Mouse (Mus musculus) neural tube, embryonic 15.5 days (tissue): ENCODE results near the gene Best2. TPM values are rescaled to one million over a fixed set of nuclear protein-coding genes. Genes with fewer than 3 reads are reported as not detected.

Experiments
- ATAC-seq: fragments of 200-750 bp; cut with Nextera tagmentation; 2 replicates; pipeline ENCODE4 v1.8.0; 2017; ENCODE audit warnings: mild to moderate bottlenecking, moderate TSS enrichment, moderate library complexity; ENCODE audit not compliant: low FRiP score
- H3K27ac ChIP-seq: fragments of 300-500 bp; sonication (generic); replicated peaks from 2 replicates; pipeline ENCODE4 v1.5.1; 2015; ENCODE audit warnings: mild to moderate bottlenecking, inconsistent platforms
- H3K27me3 ChIP-seq: fragments of 300-500 bp; sonication (generic); replicated peaks from 2 replicates; pipeline ENCODE4 v1.6.1; 2015; ENCODE audit warnings: inconsistent platforms
- H3K36me3 ChIP-seq: fragments of 300-500 bp; sonication (generic); 2 replicates; pipeline ENCODE4 v1.6.1; 2015; ENCODE audit warnings: inconsistent platforms
- H3K4me1 ChIP-seq: fragments of 300-500 bp; sonication (generic); 2 replicates; pipeline ENCODE4 v1.6.1; 2015; ENCODE audit warnings: inconsistent platforms
- H3K4me2 ChIP-seq: fragments of 300-500 bp; sonication (generic); 2 replicates; pipeline ENCODE4 v1.6.1; 2015; ENCODE audit warnings: inconsistent platforms, mild to moderate bottlenecking, moderate library complexity
- H3K4me3 ChIP-seq: fragments of 300-500 bp; sonication (generic); replicated peaks from 2 replicates; pipeline ENCODE4 v1.5.1; 2015; ENCODE audit warnings: mild to moderate bottlenecking, inconsistent platforms
- H3K9ac ChIP-seq: fragments of 300-500 bp; sonication (generic); replicated peaks from 2 replicates; pipeline ENCODE4 v1.6.1; 2015; ENCODE audit warnings: mild to moderate bottlenecking, inconsistent platforms
- H3K9me3 ChIP-seq: fragments of 300-500 bp; sonication (generic); replicated peaks from 2 replicates; pipeline ENCODE4 v1.6.1; 2016; ENCODE audit warnings: inconsistent platforms
- WGBS: fragments of 180-500 bp; shearing (Covaris S2); methylation state at CpG from one replicate; pipeline ENCODE4 v1.1.7; 2015; ENCODE audit warnings: mixed read lengths; 5-methylcytosine and 5-hydroxymethylcytosine counted together
- polyA plus RNA-seq: library from polyadenylated mRNA; unstranded; fragments of >200 nt; fragmentation: Nextera tagmentation; extraction: Ambion mirVana; gene quantifications from 2 replicates; pipeline ENCODE4 v1.2.1, GENCODE M21; 2015

The Best2 gene
- polyA plus RNA-seq, 1 experiment from 2014 or later = not detected

DNA sequence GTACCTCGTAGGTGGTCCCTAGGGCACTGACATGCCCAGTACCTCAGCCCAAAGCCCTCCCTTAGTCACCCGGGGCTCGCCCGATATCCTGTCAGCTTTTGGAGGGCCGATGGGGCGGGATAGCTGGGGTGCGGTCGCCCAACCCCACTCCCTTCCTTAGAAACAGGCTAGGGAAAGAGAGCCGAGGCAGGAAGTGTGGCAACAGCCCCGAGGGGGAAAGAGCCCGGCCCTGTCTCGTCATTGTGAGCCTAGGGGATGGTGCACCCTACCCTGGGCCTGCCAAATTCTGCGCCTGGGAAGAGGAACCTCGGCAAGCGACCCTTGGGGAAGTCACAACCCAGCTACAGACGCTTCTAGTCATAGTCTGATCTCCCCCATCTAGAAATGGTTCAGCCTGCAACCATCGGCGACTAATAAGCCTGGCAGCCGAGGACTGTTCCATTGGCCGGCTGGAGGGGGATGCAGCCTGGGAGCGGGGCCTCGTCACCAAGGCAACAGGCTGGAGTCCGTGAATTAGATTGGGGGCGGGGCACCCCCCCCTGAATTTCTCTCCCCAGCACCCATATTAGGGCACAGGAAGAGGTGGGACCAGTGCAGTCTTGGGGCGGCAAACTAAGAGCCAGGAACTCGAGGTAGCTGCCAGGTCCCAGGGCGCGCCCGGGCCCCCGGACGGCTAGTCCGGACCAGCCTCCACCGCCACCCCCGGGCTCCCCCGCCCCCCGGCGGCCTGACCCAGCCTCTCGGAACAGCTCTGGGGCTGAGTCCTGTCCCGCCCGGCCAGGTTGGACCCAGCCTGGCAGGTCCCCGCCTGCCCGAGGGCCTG, 34.5 kb downstream of the Best2 start:
- Histone ChIP-seq H3K4me3 (peak overlapping the region; percentile 59), H3K9me3 (no peaks in the 10 kb centered on the region), H3K9ac (peak overlapping the region; percentile 48), H3K27ac (peak overlapping the region; percentile 65), H3K4me2 (peak overlapping the region; percentile 99), H3K36me3 (peaks cover 5% of the 10 kb centered on the region), H3K27me3 (peaks cover 10% of the 10 kb centered on the region), H3K4me1 (peaks cover 69% of the 10 kb centered on the region)
- 3% methylated on average over 40 of the region's 42 CpGs for WGBS
- ATAC-seq = peak; percentile 48

DNA sequence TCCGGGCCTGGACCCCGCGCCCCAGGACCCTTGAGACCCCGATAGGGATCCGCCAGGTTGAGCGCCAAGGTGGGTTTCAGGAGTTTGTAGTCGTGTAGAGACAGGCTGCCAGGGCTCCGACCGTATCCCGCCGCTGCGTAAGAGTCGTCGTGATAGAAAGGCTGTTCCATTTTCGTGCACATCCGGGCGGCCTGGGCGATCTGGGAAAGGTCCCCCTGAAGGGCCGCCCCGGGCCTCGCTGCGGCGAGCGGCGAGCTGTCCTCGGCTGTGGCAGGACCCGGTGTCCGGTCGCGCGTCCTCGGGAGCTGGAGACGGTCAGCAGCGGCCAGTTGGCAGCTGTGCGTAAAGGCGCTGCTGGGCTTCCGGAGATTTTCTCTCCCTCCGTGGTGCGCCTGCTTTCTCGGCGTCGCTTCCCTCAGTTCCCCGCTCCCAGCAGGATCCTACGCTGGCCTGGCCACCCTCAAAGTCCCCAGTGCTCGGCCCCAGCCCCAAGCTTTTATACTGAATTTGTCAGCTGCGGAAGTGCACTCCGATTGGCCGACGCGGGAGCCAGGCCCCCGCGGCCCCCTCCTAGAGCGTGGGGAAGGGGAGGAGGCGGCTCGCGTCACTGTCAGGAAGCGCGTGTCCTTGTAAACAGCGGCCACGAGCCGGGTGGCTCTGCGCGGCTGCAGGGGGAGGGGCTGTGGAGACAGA, 35.9 kb downstream of the Best2 start, which contains the start of gene Junb:
Gene Junb, minus strand, starts transcription at position 471 of the 693 bp plus-strand sequence.
- peak within 1 kb of the TSS; percentile 59 for H3K4me3 ChIP-seq
- H3K27me3 ChIP-seq = no peaks in the 10 kb centered on the region; the same call in none of the 2 replicates
- peak; percentile 56 for ATAC-seq
- peaks cover 68% of the 10 kb centered on the region for H3K4me1 ChIP-seq
- peak within 1 kb of the TSS; percentile 55 for H3K9ac ChIP-seq
- WGBS = under 1% methylated on average over 62 of the region's 63 CpGs
- peaks cover 13% of the 10 kb centered on the region for H3K36me3 ChIP-seq
- no peaks in the 10 kb centered on the region for H3K9me3 ChIP-seq
- H3K27ac ChIP-seq = peak within 1 kb of the TSS; percentile 65
- H3K4me2 ChIP-seq = peak within 1 kb of the TSS; percentile 99

DNA sequence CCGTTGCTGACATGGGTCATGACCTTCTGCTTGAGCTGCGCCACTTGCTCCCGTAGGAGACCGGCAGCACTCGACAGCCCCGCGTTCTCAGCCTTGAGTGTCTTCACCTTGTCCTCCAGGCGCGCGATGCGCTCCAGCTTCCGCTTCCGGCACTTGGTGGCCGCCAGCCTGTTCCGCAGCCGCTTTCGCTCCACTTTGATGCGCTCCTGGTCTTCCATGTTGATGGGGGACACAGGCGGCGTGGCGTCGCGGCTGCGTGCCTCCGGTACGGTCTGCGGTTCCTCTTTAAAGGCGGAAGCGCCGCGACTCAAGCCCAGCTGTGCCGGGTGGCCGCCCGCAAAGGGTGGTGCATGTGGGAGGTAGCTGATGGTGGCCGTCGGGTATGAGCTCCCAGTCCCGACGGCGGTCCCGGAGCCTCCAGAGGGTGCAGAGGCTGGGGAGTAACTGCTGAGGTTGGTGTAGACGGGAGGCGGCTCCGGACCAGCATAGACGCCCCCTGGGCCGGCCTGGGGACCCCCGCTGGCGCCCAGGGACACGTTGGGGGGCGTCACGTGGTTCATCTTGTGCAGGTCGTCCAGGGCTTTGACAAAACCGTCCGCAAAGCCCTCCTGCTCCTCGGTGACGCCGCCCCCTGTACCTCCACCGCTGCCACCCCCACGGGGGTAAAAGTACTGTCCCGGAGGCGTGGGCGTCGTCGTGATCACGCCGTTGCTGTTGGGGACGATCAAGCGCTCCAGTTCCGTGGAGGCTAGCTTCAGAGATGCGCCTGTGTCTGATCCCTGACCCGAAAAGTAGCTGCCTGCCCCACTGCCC, 36.7 kb downstream of the Best2 start:
- Histone ChIP-seq H3K9me3 (no peaks in the 10 kb centered on the region), H3K27me3 (no peaks in the 10 kb centered on the region; the same call in none of the 2 replicates), H3K4me2 (peak overlapping the region; percentile 99), H3K4me1 (peaks cover 68% of the 10 kb centered on the region), H3K36me3 (peaks cover 20% of the 10 kb centered on the region), H3K27ac (peak overlapping the region; percentile 65), H3K9ac (peak overlapping the region; percentile 55), H3K4me3 (peak overlapping the region; percentile 59)
- no peak for ATAC-seq
- WGBS = 1% methylated on average over 70 of the region's 70 CpGs

DNA sequence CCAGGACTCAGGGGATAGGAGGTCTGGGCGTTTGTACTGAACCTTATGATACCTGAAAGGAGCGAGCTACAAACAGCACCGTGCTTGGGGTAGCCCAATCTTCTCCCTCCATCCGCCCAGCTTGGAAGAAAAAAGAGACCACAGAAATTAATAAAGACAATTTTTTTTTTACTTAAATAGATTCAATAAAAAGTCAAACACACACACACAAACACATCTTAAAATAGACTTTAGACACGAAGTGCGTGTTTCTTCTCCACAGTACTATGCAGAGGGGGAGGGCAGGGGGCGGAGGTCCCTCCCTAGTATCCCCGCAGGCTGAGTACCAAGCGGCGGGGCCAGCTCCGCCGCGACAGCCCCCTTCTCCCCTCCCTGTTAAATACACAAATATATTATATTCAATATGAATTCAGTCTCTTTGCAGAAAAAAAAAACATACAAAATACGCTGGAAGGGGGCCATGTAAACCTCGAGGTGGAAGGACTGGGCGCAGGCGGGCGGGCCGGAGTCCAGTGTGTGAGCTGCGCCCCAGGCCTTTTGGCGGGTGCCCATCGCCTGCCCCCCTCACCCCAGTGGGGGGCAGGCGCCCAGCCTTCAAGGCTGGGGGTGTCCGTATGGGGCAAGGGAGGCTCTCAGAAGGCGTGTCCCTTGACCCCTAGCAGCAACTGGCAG, 37.4 kb downstream of the Best2 start:
- Histone ChIP-seq H3K9ac (peak overlapping the region; percentile 55), H3K27ac (peak overlapping the region; percentile 46; the same call in 1 of the 2 replicates), H3K4me2 (peak overlapping the region; percentile 99), H3K36me3 (peaks cover 26% of the 10 kb centered on the region), H3K4me3 (peak overlapping the region; percentile 59), H3K4me1 (peaks cover 68% of the 10 kb centered on the region), H3K9me3 (no peaks in the 10 kb centered on the region), H3K27me3 (no peaks in the 10 kb centered on the region; the same call in 1 of the 2 replicates)
- 2% methylated on average over 25 of the region's 25 CpGs for WGBS
- ATAC-seq = no peak

- peak overlapping the region; percentile 55 for H3K9ac ChIP-seq
- H3K4me2 ChIP-seq = peak overlapping the region; percentile 99
- no peaks in the 10 kb centered on the region for H3K9me3 ChIP-seq
- peaks cover 33% of the 10 kb centered on the region for H3K36me3 ChIP-seq
- WGBS = 1% methylated on average over 56 of the region's 61 CpGs
- peak overlapping the region; percentile 46 for H3K27ac ChIP-seq
- no peaks in the 10 kb centered on the region; the same call in 1 of the 2 replicates for H3K27me3 ChIP-seq
- H3K4me1 ChIP-seq = peaks cover 73% of the 10 kb centered on the region
- peak overlapping the region; percentile 59 for H3K4me3 ChIP-seq
- ATAC-seq = peak; percentile 76
Measured at GRCm38 (mm10) chr8:84976031-84976762, 38.1 kb downstream of the Best2 start.

DNA sequence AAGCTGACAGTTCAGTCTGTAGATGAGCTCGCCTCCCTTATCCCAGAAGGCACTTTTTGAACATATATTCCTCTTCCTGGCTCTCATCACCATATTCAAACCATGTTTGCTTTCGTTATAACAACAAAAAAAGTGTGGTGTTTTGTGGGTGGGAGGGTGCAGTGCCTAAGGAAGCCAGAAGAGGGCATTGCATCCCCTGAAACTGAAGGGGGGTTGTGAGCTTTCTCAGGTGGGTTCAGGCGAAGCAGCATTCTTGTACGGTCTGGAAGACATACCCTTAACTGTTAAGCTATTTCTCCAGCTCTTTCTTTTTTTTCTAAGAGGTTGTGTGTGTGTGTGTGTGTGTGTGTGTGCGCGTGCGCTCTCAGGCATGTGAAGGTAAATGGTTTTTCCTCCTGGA, 38.9 kb downstream of the Best2 start:
- H3K4me2 ChIP-seq = peak overlapping the region; percentile 99
- H3K4me3 ChIP-seq = peak overlapping the region; percentile 59; the same call in 1 of the 2 replicates
- H3K27me3 ChIP-seq = no peaks in the 10 kb centered on the region

DNA sequence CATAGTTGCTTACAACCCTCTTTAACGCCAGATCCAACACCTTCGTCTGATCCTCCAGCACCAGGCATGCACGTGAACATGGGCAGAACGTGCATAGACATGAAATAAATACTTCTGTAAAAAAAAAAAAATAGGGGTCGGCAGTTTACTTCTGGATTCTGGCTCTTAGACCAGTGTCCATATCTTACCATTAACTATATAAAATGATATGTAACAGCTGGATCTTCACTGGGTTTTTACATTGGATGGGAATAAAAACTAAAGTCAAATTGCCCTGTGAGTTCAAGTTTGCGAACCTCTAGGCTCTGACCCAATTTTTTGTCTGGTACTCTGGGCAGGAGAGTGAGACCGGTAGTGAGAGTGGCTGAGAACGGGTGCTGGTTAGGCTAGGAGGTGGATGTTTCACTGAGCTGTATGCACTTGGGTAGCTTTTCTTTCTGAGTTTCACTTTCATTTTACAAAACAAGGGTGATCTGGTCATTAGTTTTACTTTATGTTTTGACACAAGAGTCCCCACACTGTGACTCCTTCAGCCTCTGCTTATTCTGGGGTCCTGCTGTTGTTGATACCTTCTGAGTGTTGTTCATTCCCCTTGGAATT, 39.7 kb downstream of the Best2 start:
- 80% methylated on average over 8 of the region's 8 CpGs for WGBS
- no peak overlapping the region for H3K9ac ChIP-seq
- peaks cover 69% of the 10 kb centered on the region for H3K4me1 ChIP-seq
- no peaks in the 10 kb centered on the region for H3K27me3 ChIP-seq
- H3K9me3 ChIP-seq = no peaks in the 10 kb centered on the region
- no peak for ATAC-seq
- H3K27ac ChIP-seq = no peak overlapping the region
- no peak overlapping the region for H3K4me2 ChIP-seq
- peaks cover 39% of the 10 kb centered on the region for H3K36me3 ChIP-seq
- no peak overlapping the region for H3K4me3 ChIP-seq

More for the DNA sequence above, 38.9 kb downstream of the Best2 start:
- H3K4me1 ChIP-seq = peaks cover 74% of the 10 kb centered on the region
- H3K9ac ChIP-seq = no peak overlapping the region
- peaks cover 39% of the 10 kb centered on the region for H3K36me3 ChIP-seq
- WGBS = 38% methylated on average over 7 of the region's 7 CpGs
- H3K9me3 ChIP-seq = no peaks in the 10 kb centered on the region
- ATAC-seq = no peak
- H3K27ac ChIP-seq = no peak overlapping the region

DNA sequence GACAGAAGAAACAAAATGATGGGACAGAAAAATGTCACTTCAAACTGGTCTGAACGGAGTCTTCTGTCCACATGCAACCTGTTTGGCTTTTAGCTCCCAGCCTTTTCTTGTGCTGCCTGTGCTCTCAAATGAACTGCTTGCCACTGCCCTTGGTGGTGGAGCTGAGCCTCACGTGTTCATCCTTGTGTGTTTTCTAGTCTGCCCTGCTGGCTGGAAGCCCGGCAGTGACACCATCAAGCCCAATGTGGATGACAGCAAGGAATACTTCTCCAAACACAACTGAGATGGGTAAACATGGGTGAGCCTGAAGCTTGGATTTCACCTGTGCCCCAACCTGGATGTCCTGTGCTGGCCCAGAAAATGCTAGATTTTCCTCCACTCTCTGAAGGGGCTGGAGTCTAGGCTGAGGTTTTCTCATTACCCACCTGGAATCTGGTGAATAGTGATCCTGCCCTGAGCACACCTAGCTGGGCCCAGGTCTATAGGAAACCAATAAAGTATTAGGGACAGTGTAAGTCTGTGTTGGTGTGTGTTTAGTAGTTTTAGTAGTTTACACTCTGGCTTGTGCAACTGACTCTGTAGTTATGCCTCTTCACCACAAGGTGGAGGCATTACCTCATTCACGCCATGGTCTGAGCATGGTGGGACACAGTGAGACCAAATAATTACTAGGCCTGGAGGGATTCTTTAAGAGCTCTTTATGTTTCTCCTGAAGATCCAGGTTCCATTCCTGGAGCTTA, 40.4 kb downstream of the Best2 start:
- H3K9ac ChIP-seq = no peak overlapping the region
- H3K4me3 ChIP-seq = no peak overlapping the region
- peaks cover 62% of the 10 kb centered on the region for H3K4me1 ChIP-seq
- no peak for ATAC-seq
- 55% methylated on average over 4 of the region's 4 CpGs for WGBS
- no peak overlapping the region for H3K27ac ChIP-seq
- H3K36me3 ChIP-seq = peaks cover 39% of the 10 kb centered on the region
- H3K27me3 ChIP-seq = no peaks in the 10 kb centered on the region
- no peak overlapping the region for H3K4me2 ChIP-seq
- no peaks in the 10 kb centered on the region for H3K9me3 ChIP-seq

GRCm38 (mm10) chr8:84973079-84973478, 41.3 kb downstream of the Best2 start:
- Histone ChIP-seq H3K9ac (no peak overlapping the region), H3K4me2 (no peak overlapping the region), H3K27ac (no peak overlapping the region), H3K36me3 (peaks cover 39% of the 10 kb centered on the region), H3K9me3 (no peaks in the 10 kb centered on the region), H3K4me3 (no peak overlapping the region), H3K4me1 (peaks cover 62% of the 10 kb centered on the region), H3K27me3 (no peaks in the 10 kb centered on the region)
- no peak for ATAC-seq
- 96% methylated on average over 1 of the region's 1 CpGs for WGBS
